Mouse (Mus musculus) cerebellum, adult 11-12 months (tissue): ENCODE measurements around the gene Edn2.

ENCODE experiments used
- DNase-seq: peaks from one replicate; pipeline ENCODE4 v3.0.0; 2022

Gene Edn2

DNA sequence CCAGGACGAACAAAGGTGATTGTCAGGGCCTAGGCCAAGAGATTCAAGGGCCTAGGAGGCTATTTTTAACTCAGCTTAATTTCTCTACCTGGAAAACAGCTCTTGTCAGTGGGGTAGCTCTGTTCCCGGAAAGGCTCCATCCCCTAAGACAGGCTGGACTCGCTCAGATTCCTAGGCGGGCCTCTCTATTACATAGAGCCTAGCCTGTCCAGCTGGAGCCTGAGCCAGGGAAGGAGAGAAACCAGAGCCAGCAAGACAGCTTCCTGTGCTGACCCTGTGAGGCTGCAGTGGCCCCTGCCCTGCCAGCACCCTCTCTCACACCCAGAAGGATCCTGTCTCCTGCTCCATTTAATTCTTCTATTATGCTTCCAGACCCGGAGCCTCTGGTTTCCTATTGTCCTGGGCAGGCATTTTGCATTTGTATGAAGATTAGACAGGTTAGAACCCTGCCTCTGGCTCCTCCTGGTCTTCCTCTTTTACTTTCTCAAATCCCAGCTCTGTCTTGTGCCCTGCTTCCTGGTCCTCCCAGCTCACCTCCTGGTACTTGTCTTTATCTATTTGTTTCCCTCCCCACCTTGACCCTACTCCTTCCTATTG is 2.2 kb upstream of the Edn2 start:
- DNase-seq: no peak

DNA sequence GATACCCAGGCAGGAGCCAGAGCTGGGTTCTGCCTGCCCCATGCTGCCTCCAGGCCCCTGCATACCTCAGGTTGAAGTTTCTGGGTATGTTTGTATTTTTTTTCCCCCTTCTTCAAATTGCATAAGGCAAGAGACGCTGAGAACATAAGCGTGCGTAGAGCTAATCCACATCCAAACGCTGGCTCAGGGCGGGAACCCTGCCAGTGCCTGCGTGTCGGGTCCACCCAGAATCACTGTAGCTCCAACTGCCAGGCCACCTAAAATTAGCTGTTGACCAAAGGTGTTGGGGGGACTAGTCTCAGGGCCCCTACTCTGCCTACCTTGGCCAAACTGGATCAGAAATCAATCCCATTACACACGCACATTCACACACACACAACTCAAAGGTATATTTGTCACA is 1.6 kb downstream of the Edn2 start:
- no peak for DNase-seq

DNA sequence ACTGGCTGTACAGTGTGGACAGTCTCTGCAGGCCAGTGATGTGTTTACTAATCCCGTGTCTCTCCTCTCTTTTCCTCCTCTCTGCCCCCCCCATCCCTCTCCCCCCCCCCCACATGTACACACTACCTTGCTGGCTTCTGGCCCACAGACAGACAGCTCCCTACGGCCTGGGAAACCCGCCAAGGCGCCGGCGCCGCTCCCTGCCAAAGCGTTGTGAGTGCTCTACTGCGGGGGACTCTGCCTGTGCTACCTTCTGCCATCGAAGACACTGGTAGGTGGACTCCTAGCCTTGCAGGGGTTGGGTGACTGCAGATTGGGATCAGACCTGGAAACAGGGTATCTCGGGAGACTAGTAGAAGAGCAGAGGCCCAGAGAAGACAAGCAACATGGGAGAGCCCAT is 2.2 kb downstream of the Edn2 start:
- DNase-seq: peak; percentile 91

DNA sequence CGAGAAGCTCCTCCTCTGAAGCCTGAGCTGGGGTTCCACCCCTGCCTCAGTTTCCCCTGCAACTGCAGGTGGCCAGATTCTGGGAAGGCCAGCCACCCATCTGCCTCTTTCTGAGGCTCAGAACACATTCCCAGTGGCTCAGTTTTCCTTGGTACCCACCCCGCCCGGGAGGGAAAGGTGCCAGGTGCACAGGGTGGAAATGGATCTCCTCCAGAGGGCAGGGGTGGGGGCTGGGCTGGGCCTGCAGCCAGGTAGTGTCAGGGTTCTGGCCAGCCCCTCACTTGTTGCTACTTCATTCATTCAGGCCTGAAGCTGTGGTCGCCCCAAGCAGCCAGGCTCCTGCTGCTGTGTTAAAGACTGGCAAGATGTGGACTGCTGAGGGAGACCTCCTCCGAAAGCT is 3.3 kb downstream of the Edn2 start:
- DNase-seq: no peak

DNA sequence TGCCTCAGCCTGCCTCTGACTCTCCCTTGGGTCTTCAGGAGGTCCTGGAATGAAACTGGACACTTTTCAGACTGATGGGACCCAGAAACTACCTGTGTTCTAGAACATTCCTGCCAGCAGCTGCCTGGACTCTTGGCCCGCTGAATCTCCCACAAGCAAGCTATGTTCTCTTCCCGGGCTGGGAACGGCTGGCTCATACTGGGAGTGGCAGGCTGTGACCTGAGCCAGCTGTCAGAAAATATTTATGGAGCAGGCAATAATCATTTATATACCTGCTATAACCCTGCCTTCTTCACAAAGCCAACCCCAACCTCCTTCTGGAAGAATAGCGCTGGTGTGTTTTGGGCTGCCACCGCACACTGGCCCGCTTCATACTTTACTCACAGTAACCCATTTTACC is 6.8 kb downstream of the Edn2 start:
- no peak for DNase-seq

DNA sequence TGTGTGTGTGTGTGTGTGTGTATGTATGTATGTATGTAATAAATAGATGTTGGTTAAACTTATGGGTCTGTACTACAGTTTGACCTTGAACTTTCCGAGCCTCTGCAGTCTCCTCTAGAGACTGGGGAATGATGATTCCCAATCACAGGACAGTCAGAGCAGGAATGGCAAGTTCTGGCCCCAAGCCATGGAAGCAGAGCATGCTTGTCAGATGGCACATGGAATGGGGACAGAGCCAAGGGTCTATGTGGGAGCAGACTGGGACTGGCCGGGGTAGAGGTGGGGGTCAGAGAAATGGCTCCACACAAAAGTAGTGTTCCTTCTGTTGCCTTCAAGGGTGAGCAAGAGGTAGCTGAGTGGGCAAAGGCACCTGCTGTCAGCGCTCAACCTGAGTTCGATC is 7.3 kb downstream of the Edn2 start:
- no peak for DNase-seq

DNA sequence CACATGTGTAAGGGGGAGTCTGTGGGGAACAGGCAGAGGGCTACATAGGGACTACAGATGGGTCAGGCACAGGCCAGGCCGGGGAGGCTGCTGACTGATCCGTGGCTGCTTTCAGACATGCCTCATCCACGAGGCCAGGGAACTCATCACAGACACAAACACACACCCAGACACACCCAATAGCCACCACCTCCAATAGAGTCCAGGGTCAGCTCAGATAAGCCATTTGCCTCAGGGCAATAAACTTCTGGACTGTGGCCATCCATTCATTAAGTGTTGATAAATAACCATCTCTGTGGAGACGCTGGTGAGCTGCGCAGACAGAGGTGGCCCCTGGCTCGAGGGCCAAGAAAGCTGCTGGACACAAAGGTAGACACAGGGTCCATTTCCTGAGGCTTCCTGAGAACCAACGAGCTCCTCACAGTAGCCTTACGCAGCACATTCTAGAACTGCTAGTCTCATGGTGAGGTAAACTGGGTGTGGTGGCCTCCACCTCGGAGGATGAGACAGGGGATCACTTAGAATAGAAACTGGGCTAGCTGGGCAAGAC is 9.5 kb downstream of the Edn2 start:
- DNase-seq: no peak

DNA sequence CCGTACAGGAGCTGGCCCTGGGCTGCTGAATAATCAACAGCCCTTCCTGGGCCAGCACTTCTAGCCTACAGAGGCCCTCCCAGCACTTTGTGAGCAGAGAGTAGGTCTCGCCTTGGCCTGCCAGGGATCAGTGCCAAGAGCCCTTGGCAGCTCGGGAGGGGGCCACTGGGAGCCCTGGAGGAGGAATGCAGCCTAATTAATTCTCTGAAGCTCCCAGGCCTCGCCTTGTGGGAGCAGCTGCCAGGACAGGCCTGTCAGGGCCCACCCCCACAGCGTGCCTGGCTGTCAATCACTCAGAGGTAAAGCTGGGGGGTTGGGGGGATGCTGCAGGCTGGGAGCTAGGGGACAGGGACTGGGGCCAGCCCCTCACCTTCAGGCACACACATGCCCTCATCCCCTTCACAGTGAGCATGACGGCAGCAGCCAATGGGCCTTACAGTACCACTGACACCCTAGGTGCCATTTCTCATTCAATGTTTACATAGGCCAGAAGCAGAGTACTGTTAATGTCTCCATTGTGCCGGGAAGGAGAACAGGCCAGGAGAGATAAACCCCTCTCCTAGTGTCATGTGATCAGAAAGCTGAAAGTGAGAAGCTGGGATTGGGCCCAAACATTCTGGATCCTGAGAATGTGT is 11.2 kb downstream of the Edn2 start:
- DNase-seq: no peak

DNA sequence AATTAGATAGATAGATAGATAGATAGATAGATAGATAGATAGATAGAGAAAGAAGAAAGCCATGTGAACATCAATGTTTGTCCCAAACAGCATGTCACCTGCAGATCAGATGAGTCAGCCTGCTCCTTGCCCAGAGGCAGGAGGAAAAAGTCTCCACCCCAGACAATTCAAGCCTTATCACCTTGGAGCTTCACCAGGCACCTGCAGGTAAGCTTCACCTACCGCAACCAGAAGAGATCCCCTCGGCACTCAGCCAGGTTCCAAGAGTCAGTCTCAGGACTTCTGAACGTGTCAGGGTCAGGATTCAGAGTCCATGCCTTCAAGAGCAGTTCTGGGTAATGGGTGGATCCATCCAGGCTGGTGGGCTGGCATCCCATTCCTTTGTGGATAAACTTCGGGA is 18.1 kb downstream of the Edn2 start:
- no peak for DNase-seq

DNA sequence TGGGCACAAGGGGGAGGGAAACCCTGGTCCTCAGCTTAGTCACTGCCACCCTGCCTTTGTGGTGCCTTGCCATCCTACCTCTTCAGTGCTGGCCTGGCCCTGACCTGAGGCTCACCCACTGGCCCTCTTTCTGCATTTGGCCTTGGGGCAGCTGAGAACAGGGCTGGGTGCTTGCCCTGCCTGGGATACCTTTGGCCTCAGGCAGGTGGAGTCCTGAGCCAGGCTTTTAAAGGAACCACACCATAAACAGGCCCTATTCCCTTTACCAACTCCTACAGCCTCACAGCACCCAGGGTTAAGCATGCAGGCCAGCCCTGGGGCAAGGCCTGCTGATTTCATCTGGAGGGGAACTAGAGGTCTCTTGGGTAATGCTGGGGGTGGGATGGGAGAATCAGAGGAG is 19.5 kb downstream of the Edn2 start:
- no peak for DNase-seq

DNA sequence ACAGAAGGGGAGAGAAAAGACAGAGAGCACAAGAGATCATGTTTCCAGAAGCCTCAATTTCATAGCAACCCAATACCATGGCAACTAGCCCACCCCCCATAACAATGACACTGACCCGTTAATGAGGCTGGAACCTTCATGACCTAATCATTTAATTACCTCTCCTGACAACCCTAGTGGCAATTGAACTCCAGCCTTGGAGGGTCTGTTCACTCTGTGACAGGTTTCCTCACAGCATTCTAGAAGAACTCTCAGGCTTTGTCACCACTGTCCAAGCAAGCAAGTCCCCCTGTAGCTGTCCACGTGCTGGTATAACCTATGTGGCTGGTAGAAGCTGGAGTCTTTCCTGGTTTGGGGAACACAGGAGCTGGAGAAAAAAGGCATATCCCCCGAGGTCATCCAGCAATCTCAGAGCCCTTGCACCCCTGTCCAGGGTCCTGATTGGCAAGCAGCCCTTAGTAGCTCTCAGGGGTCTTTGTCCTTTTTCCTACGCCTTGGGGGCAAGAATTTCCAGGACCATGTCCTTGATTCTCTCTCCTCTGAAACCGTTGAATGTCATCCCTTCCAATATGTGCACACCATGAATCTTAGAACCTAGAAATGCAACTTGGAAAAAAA is 23.5 kb downstream of the Edn2 start:
- no peak for DNase-seq

DNA sequence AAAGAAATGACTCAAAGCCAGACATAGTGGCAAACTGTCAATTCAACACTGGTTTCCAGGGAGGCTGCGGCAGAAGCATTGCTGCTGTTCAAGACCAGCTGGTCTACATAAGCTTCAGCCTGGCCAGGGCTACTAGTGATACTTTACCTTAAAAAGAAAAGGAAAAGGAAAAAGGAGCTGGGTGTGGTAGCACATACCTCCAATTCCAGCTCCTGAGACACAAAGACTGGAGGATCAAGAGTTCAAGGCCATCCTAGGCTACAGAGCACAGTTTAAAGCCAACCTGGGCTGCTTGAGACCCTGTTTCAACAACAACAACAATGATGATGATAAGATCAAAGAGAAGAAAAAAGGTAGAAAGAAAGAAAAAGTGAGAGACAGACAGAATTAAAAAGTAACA is 25.4 kb downstream of the Edn2 start:
- no peak for DNase-seq

DNA sequence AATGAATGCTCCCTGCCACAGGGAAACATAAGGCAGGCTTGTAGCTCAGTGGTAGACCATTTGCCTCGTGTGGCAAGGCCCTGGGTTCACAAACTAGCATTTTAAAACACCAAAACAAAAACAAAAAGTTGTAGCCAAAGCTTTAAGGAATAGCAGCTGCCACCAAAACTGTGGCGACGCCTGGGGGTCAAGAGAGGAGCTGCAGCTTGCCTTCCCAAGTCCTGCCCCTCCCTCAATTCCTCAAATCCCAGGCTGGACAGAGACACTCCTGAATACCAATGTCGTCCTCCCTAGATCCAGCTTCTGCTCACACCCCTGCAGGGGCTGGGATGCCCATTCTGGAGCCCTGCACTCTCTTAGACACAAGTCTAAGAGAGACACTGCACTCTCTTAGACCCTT is 25.9 kb downstream of the Edn2 start:
- no peak for DNase-seq

DNA sequence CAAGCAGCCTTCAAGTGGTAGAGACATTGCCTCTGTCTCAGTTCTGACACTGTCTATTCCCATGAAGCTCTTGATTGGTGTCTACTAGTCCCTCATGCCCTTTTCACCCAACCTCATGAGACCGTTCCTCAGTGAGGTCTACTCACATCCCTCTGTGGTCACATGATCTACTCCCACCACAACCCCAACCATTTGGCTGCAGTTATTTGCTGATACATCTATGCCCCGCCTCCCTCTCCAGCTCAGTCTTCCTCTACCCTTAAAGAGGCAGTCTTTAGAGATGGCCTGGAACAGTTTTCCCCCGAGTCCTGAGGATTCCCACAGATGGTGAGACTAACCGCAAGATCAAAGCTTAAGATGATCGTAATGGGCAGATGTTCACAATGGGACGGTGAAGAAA is 27.2 kb downstream of the Edn2 start:
- DNase-seq: peak; percentile 38

DNA sequence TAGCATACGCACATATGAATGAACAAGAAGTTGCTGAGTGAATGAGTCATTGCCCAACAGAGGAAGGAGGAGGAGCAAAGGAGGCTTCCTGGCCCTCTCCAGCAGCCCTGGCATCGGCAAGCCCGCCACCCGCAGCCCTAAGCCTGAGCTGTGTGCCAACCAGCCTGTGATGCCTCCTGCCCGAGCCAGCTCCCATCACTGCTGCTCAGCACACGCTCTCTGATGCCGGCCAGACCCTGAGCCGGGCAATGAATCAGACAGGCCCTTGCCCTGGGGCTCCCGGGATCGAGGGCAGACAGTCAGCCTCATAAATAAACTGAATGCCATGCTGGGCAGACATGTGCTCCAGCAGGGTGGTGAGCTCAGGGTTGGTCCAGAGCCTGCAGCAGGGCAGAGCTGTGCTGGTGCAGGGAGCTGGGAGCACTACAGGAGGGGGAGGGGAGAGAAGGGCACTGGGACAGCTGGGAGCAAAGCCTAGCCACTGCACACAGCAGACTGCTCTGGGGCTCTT is 27.7 kb downstream of the Edn2 start:
- DNase-seq: peak; percentile 95

DNA sequence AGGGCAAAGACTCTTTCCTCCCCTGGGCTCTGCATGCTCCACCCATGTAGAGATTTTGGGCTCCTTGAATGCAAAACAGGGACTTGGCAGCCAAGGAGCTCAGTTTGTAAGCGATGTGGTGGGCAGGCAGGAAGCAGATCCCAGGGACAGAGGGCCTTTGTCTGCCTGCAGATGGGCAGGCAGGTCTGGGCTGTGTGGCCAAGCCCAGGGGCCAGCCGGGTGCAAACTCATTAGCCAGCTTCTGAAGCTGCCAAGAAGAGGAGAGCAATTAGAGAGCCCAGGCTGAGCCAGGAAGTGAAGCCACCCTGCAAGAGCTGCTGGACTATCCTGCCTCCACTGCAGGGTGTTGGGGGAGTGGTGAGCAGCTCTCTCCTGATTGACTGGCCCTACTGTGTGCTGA is 28.9 kb downstream of the Edn2 start:
- DNase-seq: peak; percentile 83

DNA sequence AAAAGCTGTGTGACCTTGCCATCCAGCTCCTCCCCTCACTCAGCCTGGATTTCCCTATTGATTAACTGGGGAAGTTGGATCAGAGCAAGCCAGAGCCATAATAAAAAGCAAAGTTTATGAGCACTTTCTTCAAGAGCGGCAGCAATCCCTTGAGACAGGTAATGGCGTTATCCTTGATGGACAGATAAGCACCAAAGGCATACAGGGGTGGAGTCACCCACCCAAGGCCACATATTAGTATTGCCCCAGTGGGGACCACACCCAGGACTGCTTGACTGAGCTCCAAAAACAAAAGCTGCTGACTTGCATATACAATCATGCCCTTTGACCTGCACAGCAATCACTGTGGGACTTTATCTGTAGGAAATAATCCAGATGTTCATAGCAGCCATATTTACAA is 31.0 kb downstream of the Edn2 start:
- no peak for DNase-seq

DNA sequence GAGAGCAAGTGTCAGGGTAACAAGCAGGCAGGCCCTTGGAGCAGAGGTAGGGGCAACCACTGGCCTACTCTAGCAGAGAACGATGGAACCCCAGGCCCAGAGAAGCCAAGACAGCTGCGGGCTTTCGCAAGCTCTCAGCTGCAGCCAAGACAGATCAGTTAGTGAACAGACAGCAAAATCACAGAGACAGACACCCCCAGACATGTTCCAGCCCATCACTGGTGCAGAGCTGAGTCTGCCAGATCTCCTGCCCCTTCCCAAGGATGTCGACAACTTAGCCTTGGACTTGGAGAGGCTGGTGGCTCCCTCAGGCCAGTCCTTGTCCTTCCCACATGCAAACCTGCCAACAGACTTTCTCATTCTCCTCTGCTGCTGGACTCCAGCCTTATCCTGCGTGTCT is 33.0 kb downstream of the Edn2 start:
- DNase-seq: no peak

DNA sequence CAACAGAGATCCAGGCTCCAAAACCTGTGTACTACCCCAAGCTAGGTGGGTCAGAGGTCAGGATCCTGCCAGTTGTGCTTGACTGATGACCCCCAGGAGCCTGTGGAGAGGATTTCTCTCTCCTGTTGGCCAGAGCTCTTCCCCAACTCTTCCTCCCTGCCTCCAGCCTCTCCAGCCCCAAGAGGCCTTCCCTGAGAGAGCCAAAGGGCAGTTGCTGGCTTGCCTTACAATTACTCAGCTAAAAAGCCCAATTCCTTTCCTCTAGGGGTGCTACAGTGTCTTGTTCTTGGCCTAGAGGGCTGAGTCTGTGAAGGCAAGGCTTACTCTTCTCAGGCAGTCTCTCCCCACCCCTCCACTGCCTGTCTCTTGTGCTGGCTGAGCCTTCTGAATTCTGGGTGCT is 34.0 kb downstream of the Edn2 start:
- no peak for DNase-seq

DNA sequence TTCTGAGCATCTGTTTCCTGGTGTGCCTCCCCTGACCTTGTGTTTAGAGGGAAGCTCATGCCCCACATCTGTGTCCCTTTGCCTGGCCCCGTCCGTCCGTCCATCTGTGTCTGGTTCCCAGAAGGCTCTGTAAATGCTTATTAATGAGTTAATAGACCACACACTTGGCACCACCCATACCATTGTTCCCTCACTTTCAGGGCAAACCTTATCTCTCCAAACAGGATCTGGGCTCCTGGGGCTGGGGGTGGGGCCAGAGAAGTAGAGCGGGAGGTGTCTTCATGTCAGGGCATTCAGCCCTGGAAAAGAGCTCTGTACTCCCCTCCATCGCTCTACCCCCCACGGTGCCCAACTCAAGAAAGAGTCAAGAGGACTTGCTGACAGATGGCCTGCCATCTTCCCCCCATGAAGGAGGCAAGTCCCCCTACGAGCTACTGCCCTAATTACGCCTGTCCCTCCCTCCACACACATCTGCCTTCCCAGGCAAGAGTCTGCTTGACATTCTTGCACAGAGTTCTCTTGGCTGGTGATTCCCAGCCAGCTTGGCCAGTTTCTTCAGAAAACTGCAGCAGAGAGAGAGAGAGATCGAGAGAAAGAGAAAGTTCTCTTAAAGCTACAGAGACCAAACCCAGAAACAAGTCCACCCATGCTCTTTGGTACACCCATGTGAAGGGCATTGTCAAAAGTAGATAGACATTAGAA is 38.3 kb downstream of the Edn2 start:
- DNase-seq: no peak

DNA sequence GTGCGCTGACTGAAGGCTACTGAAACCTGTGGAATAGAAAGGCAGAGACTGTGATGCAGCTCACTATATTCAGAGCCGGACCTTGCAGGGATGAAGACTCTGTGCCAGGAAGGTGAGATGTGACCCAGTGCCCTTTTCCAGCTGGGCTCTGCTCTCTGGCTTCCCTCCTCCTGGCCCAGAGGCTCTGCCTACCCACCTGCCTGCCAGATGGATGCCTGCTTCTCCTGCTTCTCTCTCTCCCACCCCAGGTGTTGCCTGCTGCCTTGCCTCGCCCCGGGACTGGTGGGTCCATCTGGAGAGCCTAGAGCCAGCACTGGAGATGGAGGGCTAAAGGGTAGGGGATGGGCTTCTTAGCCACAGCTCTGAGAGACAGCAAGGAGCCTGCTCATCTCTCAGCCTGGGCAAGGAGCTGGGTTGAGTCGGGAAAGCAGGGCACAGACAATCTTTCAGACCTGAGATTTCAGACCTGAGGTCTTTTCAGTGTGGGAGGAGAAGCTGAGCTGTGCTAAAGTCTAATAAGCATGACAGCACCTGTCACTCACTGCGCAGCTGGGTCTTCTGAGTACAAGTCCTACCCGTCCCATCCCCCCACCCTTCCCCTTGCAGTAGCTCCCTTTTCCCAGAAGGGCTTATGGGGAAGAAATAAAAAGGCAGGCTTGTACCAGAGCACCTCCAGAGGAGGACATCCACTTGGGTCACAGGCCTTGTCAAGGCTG is 39.7 kb downstream of the Edn2 start:
- no peak for DNase-seq

DNA sequence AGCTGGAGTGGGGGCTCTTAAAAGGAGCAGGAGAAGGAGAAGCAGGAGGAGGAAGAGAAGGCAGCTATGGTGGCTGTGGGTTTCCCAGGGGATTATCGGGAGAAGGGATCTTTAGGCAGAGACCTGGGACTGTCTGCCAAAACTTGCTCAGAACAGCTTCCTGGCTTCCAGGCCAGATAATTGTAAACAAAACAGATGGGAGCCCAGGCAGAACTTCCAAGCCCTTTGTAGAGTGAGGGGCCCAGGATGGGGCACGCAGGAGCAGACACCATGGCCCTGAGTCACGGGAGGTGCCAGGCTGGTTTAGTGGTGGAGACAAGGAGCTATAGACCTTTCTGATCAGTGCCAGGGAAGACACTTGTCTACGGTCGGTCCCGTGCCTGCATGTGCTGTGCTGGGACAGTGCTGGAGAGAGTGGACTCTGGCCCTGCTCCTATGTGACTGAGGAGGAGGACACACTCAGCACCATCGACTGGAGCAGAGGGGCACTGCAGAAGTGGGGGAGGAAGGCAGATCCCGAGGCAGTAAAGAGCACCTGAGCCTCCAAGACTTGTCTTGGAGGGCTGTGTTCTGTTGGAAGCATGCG is 43.4 kb downstream of the Edn2 start:
- DNase-seq: no peak

DNA sequence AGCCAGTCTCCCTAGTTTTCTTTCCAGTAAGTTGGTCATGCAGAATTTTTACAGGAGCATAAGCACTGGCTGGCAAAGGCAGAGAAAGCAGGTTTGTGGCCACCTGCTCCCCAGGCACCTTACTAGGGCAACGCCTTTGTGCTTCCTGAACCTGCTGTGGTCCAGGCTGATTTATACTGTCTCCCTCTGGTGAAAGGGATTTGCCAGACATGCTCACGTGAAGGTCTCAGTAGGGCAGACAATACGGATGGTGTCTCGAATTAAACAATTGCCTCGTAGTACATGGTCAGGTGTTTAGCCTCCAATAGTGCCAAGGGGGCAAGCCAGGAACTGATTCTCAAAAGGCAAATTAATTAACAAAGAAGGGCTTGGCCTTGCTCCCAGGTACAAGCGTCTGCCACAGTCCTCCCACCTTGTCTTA is 45.5 kb downstream of the Edn2 start:
- DNase-seq: peak; percentile 58
